Mouse (Mus musculus) bone marrow macrophage, adult 2 months (primary cell): ENCODE results near the gene Tctex1d2.

Experiments used
- CTCF ChIP-seq: IDR thresholded peaks from 2 replicates; pipeline ENCODE4 v1.5.1; 2012; ENCODE audit warnings: low read depth, mild to moderate bottlenecking, low read length, moderate library complexity
- POLR2A ChIP-seq: IDR thresholded peaks from 2 replicates; pipeline ENCODE4 v1.6.1; 2012; ENCODE audit warnings: mild to moderate bottlenecking, low read depth, low read length, borderline replicate concordance

GRCm38 (mm10) chr16:32407730-32408129 is 11.8 kb upstream of the Tctex1d2 start:
- TF ChIP-seq CTCF (no peak), POLR2A (no peak)
